Mouse (Mus musculus): ENCODE results near the gene Liph.
A peak's percentile ranks its signal among the peaks of the same experiment; 100 is the strongest.
"Not testable (repeated sequence)": the region's sequence is repeated elsewhere in the genome, so short reads cannot be mapped to it uniquely, and the experiment has no call there.

The Liph gene

GRCm38 (mm10) chr16:21971446-21971845 is 24.0 kb downstream of the Liph start:
- DNase-seq: no peak

GRCm38 (mm10) chr16:21970536-21970935 is 24.9 kb downstream of the Liph start:
- no peak for DNase-seq

- DNase-seq: no peak
Observed at GRCm38 (mm10) chr16:21969874-21970273, 25.6 kb downstream of the Liph start.

DNA sequence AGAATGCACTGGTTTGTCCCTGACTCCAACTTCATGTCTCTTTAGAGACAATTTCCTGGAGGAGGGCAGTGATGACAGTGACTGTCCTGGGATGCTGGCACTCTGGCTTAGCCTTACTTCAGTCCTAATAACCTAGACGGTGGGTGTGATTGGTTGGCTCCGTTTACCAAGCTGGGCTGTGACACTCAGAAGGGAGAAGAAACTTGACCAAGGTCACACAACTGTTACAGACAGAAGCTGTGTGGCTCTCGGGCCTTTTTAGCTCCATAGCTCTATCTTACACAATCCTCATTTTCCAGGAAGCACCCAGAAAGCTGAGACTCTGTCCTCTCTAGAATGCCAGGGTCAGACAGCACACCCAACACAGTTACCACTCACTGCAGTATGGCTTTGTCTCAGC is 29.9 kb downstream of the Liph start:
- DNase-seq: no peak

GRCm38 (mm10) chr16:21955591-21955990 is 39.9 kb downstream of the Liph start:
- DNase-seq: no peak

DNA sequence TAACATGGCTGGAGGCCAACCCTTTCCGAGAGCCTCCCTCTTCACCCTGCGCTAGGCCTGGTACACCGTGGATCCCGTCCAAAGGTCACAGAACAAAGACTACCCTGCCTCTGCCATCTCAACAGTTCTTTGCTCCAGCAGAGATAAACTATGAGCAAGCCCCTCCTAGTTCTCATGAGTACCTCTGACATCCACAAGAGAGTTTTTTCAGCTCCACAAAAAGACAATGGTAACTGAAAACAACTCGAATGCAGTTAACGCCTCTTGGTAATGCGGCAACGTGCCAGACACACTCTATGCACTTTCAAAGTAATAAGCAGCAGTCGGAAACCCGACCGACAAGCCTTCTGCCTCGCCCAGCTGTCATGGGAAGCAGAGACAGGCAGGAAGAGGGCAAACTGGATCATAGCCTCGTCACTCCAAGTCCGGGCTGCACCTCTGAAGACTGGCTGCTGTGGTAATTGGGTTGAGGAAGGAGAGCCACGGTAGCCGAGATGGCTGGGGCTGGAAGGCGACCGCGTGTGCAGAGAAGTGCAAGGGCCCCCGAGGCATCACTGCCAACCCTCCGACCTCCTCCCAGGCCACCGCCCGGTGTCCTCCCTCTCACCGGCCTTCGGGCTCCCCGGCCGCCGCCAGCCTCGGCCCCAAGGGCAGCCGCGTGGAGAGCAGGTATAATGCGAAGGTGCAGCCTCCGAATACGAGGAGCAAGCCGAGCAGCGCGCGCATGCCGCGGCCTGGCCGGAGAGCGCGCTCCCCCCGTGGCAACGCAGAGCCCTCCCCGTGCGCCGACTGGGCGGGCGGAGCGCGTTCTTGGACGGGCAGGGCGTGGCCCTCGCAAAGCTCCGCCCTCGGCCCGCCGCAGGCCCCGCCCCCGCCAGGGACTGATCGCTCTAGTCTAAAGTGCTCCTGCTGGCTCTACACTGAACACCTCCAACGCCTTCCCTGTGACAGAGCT is 48.4 kb downstream of the Liph start, which contains the start of gene Tmem41a:
Gene Tmem41a (minus strand): TSS at position 792 of the 955 bp plus-strand sequence.
- peak; percentile 88 to 94 for DNase-seq

- no peak for DNase-seq
Observed at GRCm38 (mm10) chr16:21928471-21928870, 67.0 kb downstream of the Liph start.

DNA sequence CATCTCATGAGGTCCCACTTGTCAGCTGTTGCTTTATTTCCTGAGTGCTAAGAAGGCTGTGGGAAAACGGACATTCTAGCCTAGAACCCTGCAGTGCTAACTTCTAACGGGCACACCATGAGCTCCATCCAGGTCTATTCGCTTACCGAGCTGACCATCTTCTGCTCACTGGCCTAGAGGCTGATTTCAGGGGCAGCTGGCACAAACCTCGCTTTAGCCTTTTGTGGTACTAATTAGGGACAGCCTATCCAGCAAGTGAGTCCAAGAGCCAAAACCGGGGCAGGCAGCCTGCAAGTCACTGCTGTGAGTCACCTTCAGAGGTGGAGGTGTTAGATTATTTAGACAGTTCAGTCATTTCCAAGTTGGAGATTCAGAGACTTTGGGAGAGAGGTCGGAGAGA is 78.8 kb downstream of the Liph start:
- DNase-seq: peak; percentile 36 to 45

DNA sequence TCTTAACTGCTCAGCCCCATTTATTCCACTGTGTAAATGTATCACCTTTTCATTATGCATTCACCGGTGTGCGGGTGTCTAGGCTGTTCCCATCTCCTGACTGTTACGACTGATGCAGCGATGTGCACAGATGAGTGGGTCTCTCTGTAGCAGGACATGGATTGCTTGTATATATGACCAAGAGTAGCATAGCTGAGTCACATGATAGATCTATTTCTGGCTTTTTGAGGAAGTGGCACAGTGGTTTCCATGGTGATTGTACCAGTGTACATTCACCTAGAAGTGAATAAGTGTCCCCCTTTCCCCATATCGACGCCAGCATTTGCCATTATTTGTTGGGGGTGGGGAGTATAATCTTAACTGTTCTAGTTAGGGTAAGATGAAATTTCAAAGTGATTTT is 82.1 kb downstream of the Liph start:
- DNase-seq: no peak

DNA sequence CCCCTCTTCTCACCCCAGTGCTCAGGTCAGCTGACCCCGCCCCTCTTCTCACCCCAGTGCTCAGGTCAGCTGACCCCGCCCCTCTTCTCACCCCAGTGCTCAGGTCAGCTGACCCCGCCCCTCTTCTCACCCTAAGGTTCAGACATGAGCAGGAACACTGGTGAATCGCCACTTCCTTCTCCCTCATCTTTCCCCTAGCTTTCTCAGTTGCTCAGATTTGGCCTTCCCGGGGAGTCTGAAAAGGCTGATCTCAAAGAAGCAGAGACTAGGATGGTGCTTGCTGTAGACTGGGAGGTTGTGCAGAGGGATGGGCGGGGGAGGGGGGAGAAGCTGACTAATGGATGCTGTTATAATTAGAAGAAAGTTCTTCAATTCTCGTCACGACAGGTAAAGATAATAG is 86.6 kb downstream of the Liph start:
- DNase-seq: not testable (repeated sequence)

DNA sequence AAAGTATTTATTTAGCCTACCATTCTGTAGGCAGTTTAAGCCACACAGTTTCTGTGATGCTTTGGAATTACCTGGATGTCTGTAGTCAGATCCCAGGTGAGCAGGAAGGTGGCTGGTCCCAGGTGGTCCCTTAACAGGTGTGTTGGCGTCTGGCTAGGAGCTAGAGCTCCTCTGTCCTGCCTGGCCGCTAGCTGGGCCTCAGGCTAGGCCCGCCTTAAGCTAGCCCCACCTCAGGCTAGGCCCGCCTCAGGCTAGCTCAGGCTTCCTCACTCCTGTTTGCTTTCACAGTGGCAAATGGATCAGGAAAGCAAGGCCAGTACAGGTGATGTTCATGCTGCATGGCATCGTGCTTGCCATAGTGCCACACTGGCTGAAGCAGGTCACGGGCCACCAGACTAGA is 88.6 kb downstream of the Liph start:
- DNase-seq: no peak

DNA sequence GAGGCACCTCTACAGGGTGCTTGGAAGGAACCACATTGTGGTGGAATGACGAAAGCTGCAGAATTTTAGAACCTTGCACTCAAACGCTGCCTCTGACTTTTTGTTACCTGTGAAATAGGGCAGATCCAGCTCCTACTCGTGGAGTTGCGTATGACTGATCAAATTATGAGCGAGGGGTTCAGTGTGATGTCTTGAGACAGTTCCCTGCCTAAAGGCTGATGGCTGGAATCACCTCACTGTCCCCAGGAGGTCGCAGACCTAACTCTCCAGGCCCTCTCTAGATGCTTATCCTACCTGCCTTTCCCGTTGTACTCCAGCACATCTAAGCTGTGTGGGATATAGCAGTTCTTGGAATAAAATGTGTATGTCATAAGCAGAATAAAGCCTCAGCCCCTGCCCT is 89.5 kb downstream of the Liph start:
- DNase-seq: no peak

DNA sequence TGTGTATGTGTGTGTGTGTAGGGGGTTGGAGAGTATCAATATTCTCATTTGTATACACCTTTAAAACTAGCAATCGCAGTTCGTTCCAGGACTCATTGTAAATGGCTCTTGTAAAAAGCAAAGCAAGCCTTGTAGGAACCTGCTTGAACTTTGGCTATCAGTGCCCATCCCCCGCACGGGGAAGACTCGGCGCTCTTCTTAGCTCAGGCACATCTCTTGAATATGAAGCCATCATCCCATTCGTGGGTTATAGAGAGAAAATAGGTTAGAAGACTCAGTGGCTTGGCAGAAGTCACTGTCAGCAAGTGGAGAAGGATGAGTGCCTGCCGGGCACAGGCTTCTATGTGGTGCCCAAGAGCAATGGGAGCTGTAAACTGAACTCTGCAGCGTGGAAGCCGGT is 90.8 kb downstream of the Liph start:
- no peak for DNase-seq

Measured in cerebellum, postnatal 36 days (tissue).